Mouse (Mus musculus) layer of hippocampus, postnatal 14 days (tissue): Measurements from ENCODE around the gene Abcc10. TPM values are rescaled to one million over a fixed set of nuclear protein-coding genes. Genes with fewer than 3 reads are reported as not detected.

Experiments
- DNase-seq, 2 experiments: peaks; one replicate each; pipeline ENCODE4 v3.0.0; 2021 to 2022; ENCODE audit warnings: low spot score in 2 of 2, mixed read lengths in 1 of 2
- total RNA-seq, 2 experiments: library from RNA; stranded (reverse); gene quantifications; 2 replicates each; pipeline ENCODE4 v1.2.3; 2021

Gene Abcc10
- total RNA-seq, 2 experiments from 2014 or later, result 10.2 to 10.3 TPM

DNA sequence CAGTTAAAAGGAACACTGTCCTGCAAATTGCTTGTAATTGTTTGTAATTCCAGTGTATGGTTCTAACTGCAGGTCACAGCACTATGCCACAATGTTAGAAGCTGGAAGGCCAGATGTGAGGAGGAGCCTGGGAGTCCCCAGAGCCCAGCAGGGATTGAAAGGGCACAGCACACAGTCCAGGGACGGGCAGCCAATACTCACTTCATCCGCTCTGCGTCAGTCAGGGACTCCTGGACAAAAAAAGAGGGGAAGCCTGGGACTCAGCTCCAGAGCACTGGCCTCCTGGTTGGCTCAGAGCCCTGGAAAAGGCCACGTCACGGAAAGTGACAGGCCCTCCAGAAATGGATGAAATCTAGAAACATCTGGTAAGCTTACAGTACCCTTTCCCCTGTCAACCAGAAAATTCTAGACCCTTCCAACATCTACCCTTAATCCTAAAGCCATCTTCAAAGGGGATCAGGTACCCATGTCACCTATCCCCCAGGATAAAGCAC is 65.9 kb downstream of the Abcc10 start:
- DNase-seq, result no peak

- no peak for DNase-seq
These were observed 68.5 kb downstream of the Abcc10 start for GRCm38 (mm10) chr17:46259675-46260074.

DNA sequence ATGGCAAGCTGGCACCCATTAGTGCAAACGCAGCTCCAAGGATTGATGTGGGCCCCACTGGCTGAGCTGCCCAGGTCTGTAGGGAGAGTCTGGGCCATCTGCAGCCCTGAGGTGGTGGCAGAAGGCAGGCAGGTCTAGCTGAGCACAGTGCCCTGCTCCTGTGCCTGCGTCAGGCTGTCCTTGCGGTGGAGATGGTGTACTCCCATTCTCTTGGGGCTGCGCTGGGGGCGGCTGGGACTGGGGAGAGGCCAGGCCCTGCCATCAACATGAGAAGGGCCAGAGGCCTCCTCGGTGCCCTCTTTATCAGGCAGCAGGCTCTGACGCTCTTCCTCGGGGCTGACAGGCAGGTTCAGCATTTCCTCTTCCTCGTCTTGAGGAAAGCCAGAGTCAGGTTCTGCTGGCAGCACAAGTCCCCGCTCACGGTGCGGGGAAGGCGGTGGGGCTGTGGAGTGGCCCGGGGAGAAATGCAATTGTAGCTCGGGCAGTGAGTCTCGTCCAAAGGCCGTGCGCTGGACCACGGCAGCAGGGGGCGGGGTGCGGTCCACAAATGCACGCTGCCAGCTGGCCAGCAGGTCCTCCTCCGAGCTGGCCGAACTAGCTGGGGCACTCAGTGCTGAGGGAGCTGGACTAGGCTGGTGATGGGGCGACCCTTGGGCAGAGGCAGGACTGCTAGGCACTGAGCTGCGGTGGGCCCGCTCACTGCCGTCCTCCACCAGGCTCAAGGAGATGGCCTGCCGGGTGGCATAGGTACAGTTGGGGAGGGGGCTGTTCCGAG is 69.7 kb downstream of the Abcc10 start:
- no peak for DNase-seq

GRCm38 (mm10) chr17:46255147-46255546 is 73.0 kb downstream of the Abcc10 start:
- no peak for DNase-seq

GRCm38 (mm10) chr17:46254106-46254505 is 74.0 kb downstream of the Abcc10 start:
- DNase-seq, result peak in 1 of 2 experiments; percentile 56

DNA sequence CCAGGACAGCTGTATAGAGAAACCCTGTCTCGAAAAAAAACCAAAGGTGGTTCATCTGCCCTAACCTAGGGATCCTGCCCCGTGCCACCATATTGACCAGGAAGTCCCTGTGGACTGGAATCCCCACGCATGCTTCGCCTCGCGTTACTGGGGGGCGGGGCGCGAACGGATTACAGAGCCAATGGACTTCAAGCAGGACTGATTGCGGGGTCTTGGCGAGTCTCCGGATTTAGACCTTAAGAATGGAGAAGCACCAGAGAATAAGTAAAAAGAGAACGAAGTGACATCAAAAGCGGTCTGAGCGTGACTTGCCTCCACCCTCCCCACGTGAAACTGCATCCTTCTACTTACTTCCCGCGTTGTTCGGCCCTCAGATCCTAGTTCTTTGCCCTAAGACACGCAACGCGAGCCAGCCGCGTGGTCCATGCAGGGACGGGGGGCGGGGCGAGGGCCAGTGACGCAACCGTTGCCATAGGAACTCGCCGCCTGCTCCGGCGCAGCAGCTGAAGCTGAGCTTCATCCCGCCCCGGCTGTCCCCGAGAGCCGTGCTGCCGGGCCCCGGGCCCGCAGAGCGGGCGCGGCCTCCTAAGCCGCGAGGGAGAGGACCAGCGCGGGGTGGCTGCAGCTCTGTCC is 74.6 kb downstream of the Abcc10 start, which contains the start of gene Lrrc73:
Lrrc73 (plus strand) TSS at position 80 of the 633 bp plus-strand sequence.
- DNase-seq, result peak; percentile 91 to 94

Other genes starting within 250 kb of the Abcc10 start
- 10 to 100 TPM; 77.4 to 79.2 TPM for gene Mrps18a, start 217.4 kb downstream of the Abcc10 start, total RNA-seq
- gene Rsph9, start 184.1 kb downstream of the Abcc10 start, total RNA-seq, result 10 to 100 TPM; 27.4 to 28.5 TPM
- 10 to 100 TPM in 1 of 2 experiments, 1 to 10 TPM in 1; 9.0 to 11.3 TPM for gene Mad2l1bp, start 174.8 kb downstream of the Abcc10 start, total RNA-seq
- 100 to 1,000 TPM; 100 to 107 TPM for gene Gtpbp2, start 167.3 kb downstream of the Abcc10 start, total RNA-seq
- 1 to 10 TPM; 6.2 to 6.9 TPM for gene Polh, start 125.7 kb downstream of the Abcc10 start, total RNA-seq
- gene Xpo5, start 125.6 kb downstream of the Abcc10 start, total RNA-seq, result 10 to 100 TPM; 43.8 to 44.4 TPM
- gene Polr1c, start 80.3 kb downstream of the Abcc10 start, total RNA-seq, result 10 to 100 TPM; 35.0 to 35.9 TPM
- 10 to 100 TPM; 81.9 to 91.9 TPM for gene Yipf3, start 80.3 kb downstream of the Abcc10 start, total RNA-seq
- 10 to 100 TPM; 76.9 to 83.1 TPM for gene Lrrc73, start 74.8 kb downstream of the Abcc10 start, total RNA-seq
- gene Tjap1, start 45.3 kb downstream of the Abcc10 start, total RNA-seq, result 10 to 100 TPM; 43.4 to 49.2 TPM
- gene Dlk2, start 30.9 kb downstream of the Abcc10 start, total RNA-seq, result 10 to 100 TPM; 44.1 to 50.9 TPM
- gene Zfp318, start 55.4 kb upstream of the Abcc10 start, total RNA-seq, result 10 to 100 TPM; 64.7 to 67.3 TPM
- gene Crip3, start 100.6 kb upstream of the Abcc10 start, total RNA-seq, result 1 to 10 TPM; 2.8 to 4.1 TPM
- under 1 TPM; 0.19 to 0.39 TPM for gene Slc22a7, start 110.1 kb upstream of the Abcc10 start, total RNA-seq
- 100 to 1,000 TPM; 123 to 125 TPM for gene Ttbk1, start 159.3 kb upstream of the Abcc10 start, total RNA-seq
- 1 to 10 TPM; 5.7 TPM for gene Dnph1, start 168.4 kb upstream of the Abcc10 start, total RNA-seq
- gene Cul9, start 218.0 kb upstream of the Abcc10 start, total RNA-seq, result 10 to 100 TPM; 42.7 to 43.9 TPM
- gene Srf, start 227.8 kb upstream of the Abcc10 start, total RNA-seq, result 10 to 100 TPM; 62.7 to 65.5 TPM